Comparison of ENCODE assay signal across 12 mouse cellular contexts in the genomic region with DNA sequence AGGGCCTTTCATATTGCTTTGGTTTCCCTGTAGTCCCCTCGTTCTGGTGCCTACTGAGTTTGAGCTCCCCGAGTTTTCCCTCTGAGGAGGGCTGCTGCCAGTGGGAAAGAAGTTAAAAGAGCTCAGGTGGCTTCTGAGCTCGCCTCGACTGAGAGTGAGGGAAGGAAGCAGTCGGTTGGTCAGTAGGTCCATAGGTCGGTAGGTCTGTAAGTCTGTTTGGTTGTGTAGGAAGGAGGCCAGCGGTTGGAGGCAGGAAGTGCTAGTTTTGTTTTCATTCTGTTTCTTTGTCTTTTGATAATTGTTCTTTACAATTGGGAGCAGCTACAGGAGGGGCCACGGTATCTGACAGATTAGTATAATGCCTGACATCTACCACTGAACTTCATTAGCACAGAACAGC. TPM values are rescaled to one million over a fixed set of nuclear protein-coding genes. Genes with fewer than 3 reads are reported as not detected.
DNase-seq lines count a peak whose midpoint lies in the region; ATAC-seq and TF ChIP-seq lines count a peak whose summit lies in the region.
"Had no signal": no experiment of that assay in that cellular context is flagged by ENCODE, and none has a peak within 500 bp of the region (broad histone marks: within the 10 kb centered on the region; RNA-seq: fewer than 3 reads in every experiment).

No protein-coding gene starts in this region.

- TF ChIP-seq POLR2A in liver, adult 2 months (IDR thresholded peaks at IDR 0.05; ENCODE audit: extremely low read depth, insufficient read depth, low read length): no peak

- H3K9ac ChIP-seq in liver, adult 2 months (ENCODE audit: low read depth, low read length): no peak overlapping the region
- no peak overlapping the region for H3K9ac ChIP-seq in liver, embryonic 12.5 days
- no peak overlapping the region for H3K9ac ChIP-seq in forebrain, embryonic 15.5 days (replicated peaks)
- no peak overlapping the region for H3K9ac ChIP-seq in limb, embryonic 12.5 days (replicated peaks)
- H3K9ac ChIP-seq: lung, embryonic 15.5 days had no signal

- peak; percentile 22 for DNase-seq in liver, adult 2 months (ENCODE audit: extremely low read depth, low read depth, low spot score)
- DNase-seq in yolk sac, embryonic 10.5 days (ENCODE audit: low spot score): peak; percentile 72
- no peak for DNase-seq in thymus, postnatal 14 days
- no peak for DNase-seq in urinary bladder, adult 2 months (ENCODE audit: low spot score)
- DNase-seq: adrenal gland, postnatal 25 days; gastrocnemius, postnatal 36 days; right cerebral cortex, postnatal 4 days; thymus, postnatal 4 days had no signal

- no peak overlapping the region for H3K4me3 ChIP-seq in liver, adult 2 months (ENCODE audit: insufficient read depth, low read depth, low read length)
- no peak overlapping the region for H3K4me3 ChIP-seq in liver, embryonic 12.5 days
- no peak overlapping the region for H3K4me3 ChIP-seq in forebrain, embryonic 15.5 days
- no peak overlapping the region for H3K4me3 ChIP-seq in limb, embryonic 12.5 days (replicated peaks)
- H3K4me3 ChIP-seq: lung, embryonic 15.5 days had no signal

- ATAC-seq in liver, embryonic 12.5 days: no peak
- no peak for ATAC-seq in forebrain, embryonic 15.5 days (replicated peaks)
- ATAC-seq in limb, embryonic 12.5 days (ENCODE audit: insufficient number of reproducible peaks, insufficient read depth, low FRiP score, low TSS enrichment, low read depth): no peak

- no peak for TF ChIP-seq CTCF in liver, adult 2 months (IDR thresholded peaks at IDR 0.05; ENCODE audit: low read depth, low read length)

- no peaks in the 10 kb centered on the region for H3K27me3 ChIP-seq in liver, adult 2 months (ENCODE audit: control insufficient read depth, insufficient read depth, low read length)
- no peaks in the 10 kb centered on the region for H3K27me3 ChIP-seq in liver, embryonic 12.5 days (replicated peaks)
- no peaks in the 10 kb centered on the region for H3K27me3 ChIP-seq in forebrain, embryonic 15.5 days
- no peaks in the 10 kb centered on the region for H3K27me3 ChIP-seq in limb, embryonic 12.5 days
- H3K27me3 ChIP-seq: lung, embryonic 15.5 days had no signal

- peaks cover 6% of the 10 kb centered on the region for H3K4me1 ChIP-seq in liver, adult 2 months (ENCODE audit: control insufficient read depth, insufficient read depth, low read length)
- H3K4me1 ChIP-seq in liver, embryonic 12.5 days: peaks cover 14% of the 10 kb centered on the region; the same call in 1 of the 2 replicates
- H3K4me1 ChIP-seq in forebrain, embryonic 15.5 days: peaks cover 4% of the 10 kb centered on the region; the same call in 1 of the 2 replicates
- H3K4me1 ChIP-seq in limb, embryonic 12.5 days (replicated peaks): 0 out of 2 replicates have a peak, but pooled peaks cover 2% of the 10 kb centered on the region
- H3K4me1 ChIP-seq: lung, embryonic 15.5 days had no signal

- peaks cover 24% of the 10 kb centered on the region for H3K36me3 ChIP-seq in liver, adult 2 months (ENCODE audit: control insufficient read depth, insufficient read depth, low read length)
- H3K36me3 ChIP-seq in liver, embryonic 12.5 days: peaks cover 71% of the 10 kb centered on the region
- H3K36me3 ChIP-seq in forebrain, embryonic 15.5 days: peaks cover 42% of the 10 kb centered on the region
- peaks cover 66% of the 10 kb centered on the region for H3K36me3 ChIP-seq in limb, embryonic 12.5 days

- H3K79me2 ChIP-seq in liver, adult 2 months (ENCODE audit: control insufficient read depth, insufficient read depth, low read length): no peaks in the 10 kb centered on the region

- 36% methylated on average over 8 of the region's 8 CpGs for WGBS in liver, adult 2 months
- WGBS in liver, embryonic 12.5 days (ENCODE audit: insufficient replicate concordance): 69% methylated on average over 8 of the region's 8 CpGs
- 20% methylated on average over 8 of the region's 8 CpGs for WGBS in forebrain, embryonic 15.5 days
- 69% methylated on average over 8 of the region's 8 CpGs for WGBS in limb, embryonic 12.5 days

- H3K9me3 ChIP-seq in liver, embryonic 12.5 days (replicated peaks): no peaks in the 10 kb centered on the region
- H3K9me3 ChIP-seq in forebrain, embryonic 15.5 days: no peaks in the 10 kb centered on the region
- no peaks in the 10 kb centered on the region for H3K9me3 ChIP-seq in limb, embryonic 12.5 days
- H3K9me3 ChIP-seq: lung, embryonic 15.5 days had no signal

- H3K27ac ChIP-seq in liver, adult 2 months (replicated peaks; ENCODE audit: insufficient read depth, low read depth, low read length): no peak overlapping the region
- no peak overlapping the region; the same call in 1 of the 2 replicates for H3K27ac ChIP-seq in liver, embryonic 12.5 days
- H3K27ac ChIP-seq in forebrain, embryonic 15.5 days (replicated peaks): peak overlapping the region; percentile 6; the same call in 1 of the 2 replicates
- peak overlapping the region; percentile 30 for H3K27ac ChIP-seq in limb, embryonic 12.5 days
- H3K27ac ChIP-seq: lung, embryonic 15.5 days had no signal

- no peak overlapping the region for H3K4me2 ChIP-seq in liver, embryonic 12.5 days
- H3K4me2 ChIP-seq in forebrain, embryonic 15.5 days (replicated peaks): no peak overlapping the region
- H3K4me2 ChIP-seq in limb, embryonic 12.5 days: no peak overlapping the region
- H3K4me2 ChIP-seq: lung, embryonic 15.5 days had no signal

RNA-seq across cellular contexts. Expression of a gene that starts 16.3 kb away (rescaled TPM):
- 21.3 and 22.1 TPM in 2 replicates for total RNA-seq in liver, adult 2 months (2014; rRNA removed)
- 10.8 and 11.9 TPM in 2 replicates for polyA plus RNA-seq in liver, adult 2 months (2012; rRNA removed)
- 89.6 and 95.1 TPM in 2 replicates for polyA plus RNA-seq in liver, embryonic 12.5 days (2016; fragmentation: Nextera tagmentation; extraction: Ambion mirVana)
- 109 TPM in 2 replicates for polyA plus RNA-seq in forebrain, embryonic 15.5 days (2015; fragmentation: Nextera tagmentation; extraction: Ambion mirVana)
- 126 and 128 TPM in 2 replicates for polyA plus RNA-seq in limb, embryonic 12.5 days (2016; fragmentation: Nextera tagmentation; extraction: Ambion mirVana)
- 109 and 119 TPM in 2 replicates for polyA plus RNA-seq in urinary bladder, adult 2 months (2012; rRNA removed)

RNA-seq across cellular contexts. Expression of a gene that starts 16.3 kb away (rescaled TPM):
- total RNA-seq in liver, adult 2 months (2014; rRNA removed): 47.0 and 50.5 TPM in 2 replicates
- polyA plus RNA-seq in liver, adult 2 months (2012; rRNA removed): 13.6 and 16.4 TPM in 2 replicates
- polyA plus RNA-seq in liver, embryonic 12.5 days (2016; fragmentation: Nextera tagmentation; extraction: Ambion mirVana): 199 TPM in 2 replicates
- 87.5 and 89.0 TPM in 2 replicates for polyA plus RNA-seq in forebrain, embryonic 15.5 days (2015; fragmentation: Nextera tagmentation; extraction: Ambion mirVana)
- 172 and 176 TPM in 2 replicates for polyA plus RNA-seq in limb, embryonic 12.5 days (2016; fragmentation: Nextera tagmentation; extraction: Ambion mirVana)
- 35.9 and 39.6 TPM in 2 replicates for polyA plus RNA-seq in urinary bladder, adult 2 months (2012; rRNA removed)

RNA-seq across cellular contexts. Expression of a gene that starts 40.6 kb away (rescaled TPM):
- 0.09 and 0.13 TPM in 2 replicates for total RNA-seq in liver, adult 2 months (2014; rRNA removed)
- polyA plus RNA-seq in liver, adult 2 months (2012; rRNA removed): 0.47 and 0.53 TPM in 2 replicates
- polyA plus RNA-seq in liver, embryonic 12.5 days (2016; fragmentation: Nextera tagmentation; extraction: Ambion mirVana): 29.6 and 33.4 TPM in 2 replicates
- 5.2 and 6.2 TPM in 2 replicates for polyA plus RNA-seq in forebrain, embryonic 15.5 days (2015; fragmentation: Nextera tagmentation; extraction: Ambion mirVana)
- polyA plus RNA-seq in limb, embryonic 12.5 days (2016; fragmentation: Nextera tagmentation; extraction: Ambion mirVana): 4.6 and 4.9 TPM in 2 replicates
- polyA plus RNA-seq in urinary bladder, adult 2 months (2012; rRNA removed): 0.81 and 1.6 TPM in 2 replicates

RNA-seq across cellular contexts. Expression of a gene that starts 47.9 kb away (rescaled TPM):
- 9.6 and 11.0 TPM in 2 replicates for total RNA-seq in liver, adult 2 months (2014; rRNA removed)
- polyA plus RNA-seq in liver, adult 2 months (2012; rRNA removed): 4.3 and 6.2 TPM in 2 replicates
- polyA plus RNA-seq in liver, embryonic 12.5 days (2016; fragmentation: Nextera tagmentation; extraction: Ambion mirVana): 12.3 and 16.4 TPM in 2 replicates
- 1.4 and 1.8 TPM in 2 replicates for polyA plus RNA-seq in forebrain, embryonic 15.5 days (2015; fragmentation: Nextera tagmentation; extraction: Ambion mirVana)
- 5.2 and 5.7 TPM in 2 replicates for polyA plus RNA-seq in limb, embryonic 12.5 days (2016; fragmentation: Nextera tagmentation; extraction: Ambion mirVana)
- 6.5 and 7.0 TPM in 2 replicates for polyA plus RNA-seq in urinary bladder, adult 2 months (2012; rRNA removed)

RNA-seq across cellular contexts. Expression of a gene that starts 50.1 kb away (rescaled TPM):
- 435 and 458 TPM in 2 replicates for total RNA-seq in liver, adult 2 months (2014; rRNA removed)
- 240 and 247 TPM in 2 replicates for polyA plus RNA-seq in liver, adult 2 months (2012; rRNA removed)
- 392 and 399 TPM in 2 replicates for polyA plus RNA-seq in liver, embryonic 12.5 days (2016; fragmentation: Nextera tagmentation; extraction: Ambion mirVana)
- 327 and 355 TPM in 2 replicates for polyA plus RNA-seq in forebrain, embryonic 15.5 days (2015; fragmentation: Nextera tagmentation; extraction: Ambion mirVana)
- 527 and 542 TPM in 2 replicates for polyA plus RNA-seq in limb, embryonic 12.5 days (2016; fragmentation: Nextera tagmentation; extraction: Ambion mirVana)
- polyA plus RNA-seq in urinary bladder, adult 2 months (2012; rRNA removed): 442 and 532 TPM in 2 replicates

Comparison
In these comparisons a context has a peak if more than half of its experiments do, and no peak if none do; other contexts are left out.
1. DNase-seq: peak in liver, adult 2 months (single experiment) and yolk sac, embryonic 10.5 days (single experiment); none in thymus, postnatal 14 days (single experiment) and urinary bladder, adult 2 months (single experiment).
2. H3K27ac ChIP-seq: peak in forebrain, embryonic 15.5 days (single experiment) and limb, embryonic 12.5 days (single experiment); none in liver, adult 2 months (single experiment) and liver, embryonic 12.5 days (single experiment).